Mouse (Mus musculus) kidney, postnatal 4 days (tissue): ENCODE measurements around the gene Pick1.
"Not testable (repeated sequence)": the region's sequence is repeated elsewhere in the genome, so short reads cannot be mapped to it uniquely, and the experiment has no call there.

ENCODE experiments used
- DNase-seq, 2 experiments: peaks; one replicate each; pipeline ENCODE4 v3.0.0; 2021; ENCODE audit warnings: mixed read lengths in 2 of 2

Gene Pick1

DNA sequence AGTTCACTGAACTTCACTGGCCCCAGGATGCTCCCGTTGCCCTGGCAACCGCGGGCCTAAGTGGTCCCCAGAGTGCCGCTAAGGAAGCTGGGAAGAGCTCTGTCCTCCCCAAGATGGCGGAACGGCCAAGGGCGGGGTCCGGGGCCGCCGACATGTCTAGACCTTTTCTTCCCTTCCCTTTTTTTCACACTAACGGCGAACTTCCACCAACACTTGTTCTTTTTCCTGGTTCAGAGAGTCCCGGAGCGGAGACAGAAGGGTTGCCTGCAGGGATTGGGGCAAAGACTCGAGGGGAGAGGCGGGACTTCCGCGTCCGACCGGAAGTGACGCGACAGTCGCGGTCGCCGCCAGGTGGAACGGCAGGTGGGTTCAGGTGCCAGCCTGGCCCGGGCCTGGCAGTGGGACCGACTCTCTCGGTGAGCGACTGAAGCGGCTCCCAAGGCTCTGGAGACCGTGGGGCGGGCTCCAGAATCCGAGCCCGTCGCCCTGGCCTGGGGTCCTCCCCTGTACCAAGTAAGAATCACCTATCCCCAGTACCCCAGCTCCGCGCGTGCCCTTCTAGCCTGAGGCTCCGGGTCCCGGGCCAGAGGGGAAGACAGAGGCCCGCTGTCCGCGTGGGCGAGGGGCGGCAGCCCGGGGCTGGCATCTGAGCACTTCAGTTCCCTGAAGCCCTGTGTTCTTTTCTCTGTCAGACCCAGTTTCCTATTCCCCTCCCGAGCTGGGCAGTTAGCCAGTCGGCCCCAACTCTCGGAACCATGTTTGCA lies at the start of gene Pick1, which contains the start of gene Gm49486:
Gene Pick1 (plus strand): TSS at position 116 of the 764 bp plus-strand sequence.
Gene Gm49486 (plus strand): TSS at position 334 of the 764 bp plus-strand sequence.
- peak; percentile 91 to 94 for DNase-seq

DNA sequence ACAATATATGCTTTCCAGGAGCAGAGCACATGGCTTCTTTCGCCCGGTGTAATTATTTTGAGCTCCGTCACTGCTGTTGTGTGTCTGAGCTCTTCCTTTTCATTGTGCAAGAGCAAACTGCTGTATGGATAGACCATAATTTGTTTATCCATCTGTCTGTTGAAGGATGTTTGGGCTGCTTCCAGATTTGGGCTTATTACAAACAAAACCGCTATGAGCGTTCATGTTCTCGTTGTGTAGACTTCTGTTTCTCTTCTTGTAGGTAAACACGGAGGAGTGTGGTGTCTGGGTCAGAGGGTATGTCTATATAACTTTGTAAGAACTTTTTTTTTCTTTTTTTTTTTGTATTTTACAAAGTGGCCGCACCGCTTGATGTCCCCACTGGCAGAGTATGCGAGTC lies 43.8 kb upstream of the Pick1 start:
- DNase-seq: no peak

DNA sequence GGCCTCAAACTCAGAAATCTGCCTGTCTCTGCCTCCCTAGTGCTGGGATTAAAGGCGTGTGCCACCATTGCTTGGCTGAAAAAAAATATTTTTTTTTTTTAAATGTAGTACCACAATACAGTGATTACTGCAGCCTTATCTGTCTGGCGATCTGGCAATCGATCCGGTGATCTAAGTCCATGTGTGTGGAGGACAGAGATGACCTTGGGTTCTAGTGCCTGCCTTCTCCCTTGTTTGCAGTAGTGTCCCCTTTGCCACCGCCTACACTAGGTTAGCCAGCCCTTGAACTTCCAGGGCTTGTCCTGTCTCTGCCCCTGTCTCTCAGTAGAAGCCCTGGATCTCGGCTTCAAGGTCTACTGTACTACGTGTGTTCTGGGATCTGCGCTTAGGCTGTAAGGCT lies 41.2 kb upstream of the Pick1 start:
- no peak for DNase-seq

DNA sequence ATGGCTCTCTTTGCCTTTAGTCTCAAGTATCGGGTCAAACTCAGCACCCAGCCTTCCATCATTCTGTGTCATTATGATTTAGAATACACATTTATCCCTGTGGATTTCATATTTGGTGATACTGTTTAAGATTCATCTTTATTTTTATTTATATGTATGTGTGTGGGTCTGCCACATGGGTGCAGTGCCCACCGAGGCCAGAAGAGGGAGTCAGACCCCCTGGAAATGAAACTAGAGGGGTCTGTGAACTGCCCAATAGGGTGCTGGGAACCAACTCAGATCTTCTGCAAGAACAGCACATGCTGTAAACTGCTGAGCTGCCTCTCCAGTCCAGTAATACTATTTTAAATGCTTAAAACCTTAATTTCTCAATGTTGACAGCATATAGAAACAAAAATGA lies 37.5 kb upstream of the Pick1 start:
- no peak for DNase-seq

DNA sequence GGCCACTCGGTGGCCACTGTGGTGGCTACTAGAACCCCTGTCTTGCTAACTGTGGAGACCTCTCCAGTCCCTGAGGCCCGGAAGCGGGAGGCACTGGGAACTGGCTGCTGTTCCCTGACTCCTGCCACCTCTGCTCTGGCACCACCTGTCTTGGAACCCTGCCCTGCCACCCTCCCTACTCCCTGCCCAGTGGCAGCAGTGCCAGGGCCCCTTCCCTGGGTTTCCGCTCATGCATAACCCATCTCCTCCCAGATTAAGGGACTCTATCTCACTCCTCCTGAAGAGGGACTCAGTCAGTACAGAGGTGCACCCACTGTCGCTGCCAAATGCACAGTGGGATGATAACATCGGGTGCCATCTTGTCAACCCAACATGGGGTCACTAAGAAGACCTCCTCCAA lies 36.5 kb upstream of the Pick1 start:
- no peak for DNase-seq

DNA sequence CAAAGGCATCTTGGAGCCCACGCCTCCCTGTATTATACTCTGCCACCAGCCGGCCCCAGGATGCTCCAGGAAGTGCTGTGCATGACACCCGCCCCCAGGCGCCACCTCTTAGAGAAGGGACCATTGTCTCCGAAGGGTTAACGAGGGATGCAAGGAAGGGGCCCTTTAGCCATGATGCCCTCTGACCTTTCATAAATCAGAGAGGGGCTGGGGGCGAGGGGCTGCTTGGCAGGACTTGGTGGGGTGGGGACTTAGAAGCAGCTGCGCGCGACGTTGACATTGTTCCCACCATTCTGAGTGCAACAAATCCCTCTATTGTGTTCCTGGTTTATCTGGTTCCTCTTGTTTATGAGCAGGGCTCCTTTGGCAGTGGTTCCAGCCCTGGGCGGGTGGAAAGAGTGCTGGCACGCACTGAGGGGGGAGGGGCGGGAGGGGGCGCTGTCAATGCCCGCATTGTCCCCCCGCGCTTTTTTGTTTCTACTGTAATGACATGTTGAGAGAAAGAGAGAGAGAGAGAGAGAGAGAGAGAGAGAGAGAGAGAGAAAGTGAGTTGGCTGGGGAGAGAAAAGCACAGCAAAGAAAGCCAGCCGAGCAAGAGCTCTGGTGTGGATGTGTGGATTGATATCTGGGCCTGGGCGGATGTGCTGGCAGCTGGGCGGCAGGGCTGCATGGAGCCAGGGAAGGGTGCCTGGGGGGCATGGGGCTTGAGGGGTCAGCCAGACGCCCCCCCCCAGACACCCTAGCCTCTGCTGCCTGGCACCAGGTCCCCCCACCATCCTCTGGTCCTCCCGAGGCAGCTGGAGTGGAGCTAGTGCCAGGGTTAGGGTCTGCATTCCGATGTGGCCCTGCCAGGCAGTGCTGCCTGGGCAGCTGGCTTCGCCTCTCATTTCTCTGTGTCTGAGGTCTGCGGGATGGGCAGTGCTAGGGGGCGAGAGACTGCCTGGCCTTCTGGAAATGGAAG lies 35.8 kb upstream of the Pick1 start:
- peak; percentile 12 to 49 for DNase-seq

DNA sequence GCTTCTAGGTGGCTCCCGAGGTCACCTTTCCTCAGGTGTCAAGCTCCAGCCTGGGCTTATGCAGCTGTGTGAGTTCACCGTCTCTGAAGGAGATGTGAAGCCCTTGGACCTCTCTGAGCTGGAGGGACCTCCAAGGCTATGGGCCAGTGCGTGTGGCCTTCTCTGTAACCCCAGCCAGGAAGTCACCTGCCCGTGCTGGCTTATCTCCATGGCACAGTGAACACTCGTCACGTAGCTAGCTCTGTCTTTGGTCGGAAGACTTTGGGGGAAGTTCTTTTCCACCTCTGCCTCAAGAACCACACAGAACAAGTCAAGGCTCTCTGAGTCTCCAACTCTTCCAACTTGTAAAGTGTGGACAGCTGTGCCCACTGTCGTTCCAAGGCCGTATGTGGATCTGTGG lies 34.9 kb upstream of the Pick1 start:
- no peak for DNase-seq

DNA sequence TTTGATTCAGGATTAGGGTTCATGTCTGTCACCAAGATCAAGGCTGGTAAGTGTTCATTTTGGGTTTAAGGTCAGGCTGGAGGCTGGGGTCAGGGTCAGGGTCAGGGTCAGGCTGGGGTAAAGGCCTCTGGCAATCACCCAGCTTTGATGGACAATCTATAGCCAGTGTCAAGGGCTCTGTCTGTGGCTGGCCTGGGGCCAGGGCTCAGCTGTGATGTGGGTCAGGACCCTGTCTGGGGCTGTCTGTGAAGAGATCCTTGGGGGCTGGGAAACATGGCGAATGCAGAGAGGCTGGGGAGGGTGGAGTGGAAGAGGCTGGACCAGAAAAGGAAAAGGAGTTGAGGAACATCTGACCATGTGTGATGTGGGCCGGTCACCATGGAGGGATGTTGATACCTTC lies 34.0 kb upstream of the Pick1 start:
- DNase-seq: no peak

DNA sequence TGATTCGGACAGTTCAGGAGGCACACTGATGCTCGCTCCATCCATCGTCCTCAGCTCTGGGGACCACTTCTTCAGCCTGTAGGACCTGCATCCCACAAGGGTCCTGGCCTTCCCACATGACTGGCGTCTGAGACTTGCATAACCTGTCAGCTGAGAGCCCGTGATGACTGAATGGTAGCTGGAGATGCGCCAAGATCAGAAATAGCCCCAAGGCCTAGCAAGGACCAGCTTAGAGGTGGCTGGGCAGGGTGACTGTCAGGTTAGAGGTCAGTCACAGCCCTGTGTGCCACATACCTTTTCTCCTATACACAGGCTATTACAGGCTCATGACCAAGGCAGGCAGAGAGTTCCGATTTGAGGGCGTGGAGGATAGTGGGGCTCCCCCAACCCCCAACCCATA lies 33.5 kb upstream of the Pick1 start:
- DNase-seq: no peak

DNA sequence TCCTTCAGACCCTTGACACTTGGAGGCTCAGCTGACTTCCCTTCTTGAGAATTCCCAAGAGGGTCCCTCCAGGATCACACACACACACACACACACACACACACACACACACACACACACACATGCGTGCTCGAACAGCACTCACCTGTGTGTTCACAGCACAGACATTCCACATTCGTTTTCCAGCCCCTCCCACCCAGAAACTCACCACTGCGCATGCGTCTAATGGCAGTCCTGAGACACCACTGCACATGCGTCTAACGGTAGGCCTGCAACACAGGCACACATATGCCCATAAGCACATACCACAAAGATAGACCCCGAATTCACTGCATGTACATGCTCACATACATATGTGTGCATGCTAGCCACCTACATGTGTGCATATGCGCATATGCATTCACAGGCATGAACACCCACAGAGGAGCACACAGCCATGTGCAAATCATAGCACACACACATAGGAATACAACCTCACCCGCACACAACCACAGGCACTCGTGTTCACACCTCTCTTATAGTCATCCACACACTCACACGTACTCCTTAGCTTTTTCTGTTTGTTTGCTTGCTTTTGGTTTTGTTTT lies 29.5 kb upstream of the Pick1 start:
- DNase-seq: no peak

DNA sequence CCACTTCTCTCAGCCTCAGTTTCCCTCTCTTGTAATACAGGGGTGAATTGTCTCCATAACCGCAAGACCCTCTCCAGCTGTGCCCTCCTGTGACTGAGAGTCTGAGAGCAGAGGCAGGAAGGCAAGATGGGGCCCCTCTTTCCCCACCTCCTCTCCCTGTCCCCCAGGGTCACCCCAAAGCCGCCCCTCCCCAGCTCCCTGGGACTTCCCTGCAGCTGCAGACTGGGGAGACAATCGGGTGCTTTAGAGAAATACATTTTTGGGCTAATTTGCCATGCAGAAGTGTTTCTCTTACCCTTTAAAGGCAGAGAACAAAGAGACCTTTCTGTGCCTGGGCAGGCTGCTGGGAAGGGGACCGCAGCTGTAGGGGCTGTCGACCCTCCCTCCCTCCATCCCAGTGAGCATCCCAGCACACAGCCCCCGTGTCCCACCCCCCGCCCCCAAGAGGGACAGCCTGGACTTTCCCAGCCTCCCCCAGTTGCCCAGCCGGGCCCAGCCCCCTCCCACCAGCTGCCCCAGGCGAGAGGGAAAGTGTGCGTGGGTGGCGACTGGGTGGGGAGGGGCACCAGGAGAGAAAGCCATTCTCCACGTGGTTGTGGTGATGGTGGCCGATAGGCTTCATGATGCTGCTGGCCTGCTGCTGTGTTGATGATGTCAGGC lies 27.4 kb upstream of the Pick1 start:
- DNase-seq: peak in 1 of 2 experiments; percentile 26

DNA sequence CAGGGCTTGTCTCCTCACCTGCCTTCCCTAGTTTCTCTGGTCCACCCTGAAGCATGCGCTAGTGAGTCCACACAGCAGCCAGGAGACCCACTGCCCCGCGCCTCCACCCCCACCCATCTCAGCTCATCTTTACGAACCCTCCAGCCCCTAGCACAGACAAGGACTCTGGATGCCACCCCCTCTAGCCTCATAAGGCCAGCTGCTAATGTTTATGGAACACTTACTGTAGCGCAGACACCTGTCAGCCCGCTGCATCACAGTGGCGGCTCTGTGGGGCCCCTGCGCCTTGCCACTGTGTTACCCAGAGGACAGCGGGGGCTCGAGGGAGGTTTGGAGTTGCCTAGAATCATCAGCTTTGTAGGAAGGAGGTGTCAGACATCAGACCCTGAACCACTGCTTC lies 26.4 kb upstream of the Pick1 start:
- no peak for DNase-seq

DNA sequence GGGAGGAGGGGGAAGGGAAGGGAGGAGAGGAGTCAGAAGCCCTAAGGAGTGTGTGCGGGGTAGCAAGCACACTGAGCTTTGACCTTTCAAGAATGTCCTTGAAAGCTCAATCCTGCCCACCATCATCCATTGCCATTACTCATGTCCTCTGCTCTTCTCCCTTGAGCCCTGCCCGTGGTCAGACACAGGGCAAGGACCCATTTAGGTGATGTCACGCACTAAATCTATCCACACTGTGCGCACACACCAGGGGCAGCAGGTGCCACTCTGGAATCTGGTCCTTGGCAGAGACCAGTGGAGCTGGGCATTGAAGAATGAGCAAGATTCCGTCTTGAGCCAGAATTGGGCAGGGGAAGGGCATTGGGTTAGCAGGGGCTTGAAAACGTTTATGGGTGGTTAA lies 20.8 kb upstream of the Pick1 start:
- no peak for DNase-seq

DNA sequence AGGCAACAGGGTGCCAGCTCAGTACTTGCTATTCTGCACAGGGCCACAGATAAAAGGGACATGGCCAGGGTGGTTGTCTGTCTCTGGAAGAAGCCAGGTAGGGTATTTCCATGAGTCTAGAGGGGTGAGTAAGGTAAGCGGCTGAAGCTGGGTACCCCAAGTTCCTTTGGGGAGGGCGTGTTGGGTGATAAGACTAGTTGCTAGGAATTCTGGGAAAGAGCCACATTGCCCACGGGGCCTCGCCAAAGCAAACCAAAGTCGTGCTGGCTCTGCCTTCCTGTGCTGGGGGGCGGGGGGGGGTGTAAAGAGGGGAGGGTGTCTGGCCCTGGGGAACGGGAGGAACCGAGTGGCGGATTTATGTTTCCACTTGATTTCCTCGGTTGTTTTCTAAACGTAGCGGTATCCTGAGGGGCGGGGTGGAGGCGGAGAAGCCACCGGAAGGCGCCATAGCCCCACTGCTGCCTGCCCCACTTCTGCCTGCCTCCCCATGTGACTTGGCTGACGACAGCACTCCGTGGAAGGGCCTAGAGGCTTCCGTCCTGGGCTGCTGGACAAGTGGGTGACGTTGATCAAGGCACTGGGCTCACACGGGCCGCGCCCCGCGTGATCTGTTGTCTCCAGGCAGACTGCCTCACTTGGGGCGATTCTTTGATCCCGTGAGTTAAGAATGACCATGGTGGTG lies 20.1 kb upstream of the Pick1 start:
- peak; percentile 45 to 63 for DNase-seq

DNA sequence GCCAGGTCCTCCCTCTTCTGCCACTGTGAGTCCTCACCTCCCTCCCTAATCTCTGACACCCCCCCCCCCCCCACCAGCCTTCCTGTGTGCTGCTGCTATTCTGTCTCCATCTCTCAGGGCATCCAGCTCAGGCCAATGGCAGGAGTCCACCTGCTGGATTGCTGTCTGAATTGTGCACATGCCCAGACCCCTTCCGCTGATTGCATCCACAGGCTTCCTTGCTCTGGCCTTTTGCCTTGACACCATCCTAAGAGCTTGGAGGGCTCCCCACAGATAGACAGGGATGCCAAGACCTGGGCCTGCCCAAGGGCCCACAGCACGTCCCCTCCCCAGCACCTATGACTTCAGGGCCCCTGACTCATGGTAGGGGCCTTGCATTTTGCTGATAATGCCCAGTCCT lies 18.6 kb upstream of the Pick1 start:
- DNase-seq: no peak

DNA sequence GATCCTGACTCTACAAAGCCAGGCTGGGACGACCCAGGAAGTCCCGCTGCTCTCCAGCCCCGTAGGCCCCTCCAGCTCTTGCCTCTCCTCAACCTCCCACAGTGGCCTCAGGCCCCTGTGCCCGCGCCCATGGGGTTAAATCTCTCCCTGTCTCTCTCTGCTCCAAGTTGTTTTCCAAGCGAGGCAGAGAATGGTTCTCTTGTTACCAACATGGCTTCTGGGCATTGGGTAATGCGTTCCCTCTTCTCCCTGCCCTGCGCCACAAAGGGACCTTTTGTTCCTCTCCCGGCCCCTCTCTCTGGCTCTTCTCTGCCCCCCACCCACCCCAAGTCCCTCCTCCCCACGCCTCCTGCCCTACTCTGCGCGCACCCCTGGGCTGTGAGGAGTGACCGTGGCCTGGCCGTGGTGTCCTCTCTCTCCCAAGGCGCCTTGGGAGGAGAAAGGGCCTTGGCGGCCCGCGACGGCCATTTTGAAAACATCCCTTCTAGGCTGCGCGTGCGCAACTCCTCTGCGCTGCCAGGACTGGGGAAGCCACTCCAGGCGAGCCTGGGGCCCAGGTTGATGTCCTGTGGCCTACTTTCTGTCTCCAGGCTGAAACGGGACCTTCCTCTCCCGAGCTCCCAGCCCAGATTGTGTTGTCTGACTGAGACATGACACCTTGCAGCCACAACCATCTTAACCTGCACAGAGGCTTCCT lies 16.1 kb upstream of the Pick1 start:
- no peak for DNase-seq

DNA sequence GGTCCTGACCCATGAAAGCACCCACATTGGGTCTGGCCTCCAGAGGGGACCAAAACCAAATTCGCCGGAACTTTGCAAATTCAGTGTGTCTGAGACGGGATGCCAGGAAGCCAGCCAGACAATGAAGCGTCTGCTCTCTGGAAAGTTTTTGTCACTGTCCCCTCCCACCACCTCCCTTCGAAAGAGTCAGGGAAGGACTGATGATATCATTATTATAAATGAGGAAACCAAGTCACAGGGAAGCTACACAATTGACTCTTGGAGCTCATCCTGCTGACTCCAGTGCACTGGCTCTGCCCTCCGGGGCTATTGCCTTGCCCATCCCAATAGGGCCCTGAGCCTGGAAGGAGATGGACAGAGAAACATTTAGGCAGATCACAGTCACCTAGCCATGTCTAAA lies 15.4 kb upstream of the Pick1 start:
- no peak for DNase-seq

DNA sequence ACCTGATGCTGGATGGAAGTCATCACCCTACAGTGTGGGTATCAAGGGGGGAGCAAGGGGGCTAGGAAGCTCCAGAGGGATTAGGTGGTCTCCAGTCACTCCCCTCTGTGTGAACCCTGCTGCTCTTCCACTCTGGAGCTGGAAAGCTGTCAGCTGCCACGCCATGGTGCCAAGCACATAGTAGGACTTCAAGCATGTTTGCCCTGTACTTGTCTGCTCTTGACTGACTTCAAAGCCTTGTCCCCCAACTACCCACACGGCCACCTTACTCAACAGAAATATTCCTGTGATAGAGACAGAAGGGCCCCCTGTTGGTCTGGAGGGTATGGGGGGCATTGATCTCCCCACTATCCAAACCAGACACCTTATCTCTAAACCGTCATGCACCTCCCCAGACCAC lies 12.8 kb upstream of the Pick1 start:
- DNase-seq: no peak

DNA sequence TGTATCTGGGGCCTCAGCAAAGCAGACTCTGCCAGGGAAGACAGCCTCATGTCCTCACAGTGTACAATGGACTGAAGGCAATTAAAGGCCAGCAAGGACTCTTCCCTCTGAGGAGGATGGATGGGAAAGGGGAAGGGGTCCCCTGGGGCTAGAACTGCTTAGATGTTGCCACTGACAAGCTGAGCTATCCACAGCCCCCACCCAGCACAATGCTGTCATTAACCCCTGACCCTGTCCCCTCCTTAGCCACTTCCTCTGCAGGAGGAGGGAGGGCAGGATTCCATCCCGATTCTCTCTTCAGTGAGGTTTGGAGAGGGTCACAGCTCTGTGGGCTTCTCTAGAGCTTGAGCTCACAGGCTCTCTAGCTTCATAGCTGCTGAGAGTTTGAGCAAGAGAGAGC lies 9.4 kb upstream of the Pick1 start:
- DNase-seq: peak; percentile 55 to 69

DNA sequence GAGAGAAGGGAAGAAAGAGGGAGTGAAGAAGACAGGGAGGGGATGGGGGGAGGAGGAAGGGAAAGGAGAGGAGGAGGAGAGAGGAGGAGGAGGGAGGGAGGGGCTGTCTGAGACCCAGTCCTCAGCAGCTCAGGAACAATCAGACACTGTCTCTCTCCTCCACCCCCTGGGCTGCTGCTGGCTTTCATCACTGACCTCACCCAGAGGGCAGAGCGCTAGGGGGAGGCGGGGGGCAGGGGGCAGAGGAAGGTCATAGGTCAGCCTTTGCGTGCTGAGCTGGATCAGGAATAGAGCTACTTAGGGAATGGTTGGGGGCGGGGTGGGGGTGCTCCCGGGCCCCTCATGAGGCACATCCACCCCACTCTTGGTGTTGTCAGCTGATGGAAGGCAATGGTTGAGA lies 5.3 kb upstream of the Pick1 start:
- no peak for DNase-seq

DNA sequence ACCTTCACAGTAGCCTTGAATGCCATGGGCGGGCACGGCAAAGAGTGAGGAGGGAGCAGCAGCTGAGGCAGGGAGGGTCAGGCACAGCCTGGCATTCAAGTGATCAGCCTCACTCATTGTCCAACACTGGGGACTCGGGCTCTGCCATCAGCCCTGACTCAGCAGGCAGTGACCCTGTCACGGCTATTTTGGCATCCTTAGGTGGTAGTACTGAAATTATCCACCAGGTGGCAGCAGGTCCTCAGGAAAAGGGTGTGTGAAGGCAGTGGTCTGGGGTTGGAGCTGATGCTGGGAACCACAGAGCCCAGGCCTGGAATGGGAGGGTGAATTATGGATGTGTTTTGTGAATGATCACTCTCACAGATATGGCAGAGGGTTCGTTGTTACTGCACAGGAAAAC lies 4.3 kb upstream of the Pick1 start:
- peak; percentile 87 to 89 for DNase-seq

DNA sequence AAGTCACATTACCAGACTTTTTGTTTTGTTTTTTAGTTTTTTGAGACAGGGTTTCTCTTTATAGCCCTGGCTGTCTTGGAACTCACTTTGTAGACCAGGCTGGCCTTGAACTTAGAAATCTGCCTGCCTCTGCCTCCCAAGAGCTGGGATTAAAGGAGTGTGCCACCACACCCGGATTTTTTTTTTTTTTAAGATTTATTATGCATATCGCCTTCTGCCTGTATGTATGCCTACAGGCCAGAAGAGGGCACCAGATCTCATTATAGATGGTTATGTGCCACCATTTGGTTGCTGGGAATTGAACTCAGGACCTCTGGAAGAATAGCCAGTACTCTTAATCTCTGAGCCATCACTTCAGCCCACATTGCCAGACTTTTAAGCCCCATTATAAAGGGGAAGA lies 3.2 kb upstream of the Pick1 start:
- not testable (repeated sequence) for DNase-seq
